Mouse (Mus musculus): Measurements from ENCODE around the gene Arntl.

DNA sequence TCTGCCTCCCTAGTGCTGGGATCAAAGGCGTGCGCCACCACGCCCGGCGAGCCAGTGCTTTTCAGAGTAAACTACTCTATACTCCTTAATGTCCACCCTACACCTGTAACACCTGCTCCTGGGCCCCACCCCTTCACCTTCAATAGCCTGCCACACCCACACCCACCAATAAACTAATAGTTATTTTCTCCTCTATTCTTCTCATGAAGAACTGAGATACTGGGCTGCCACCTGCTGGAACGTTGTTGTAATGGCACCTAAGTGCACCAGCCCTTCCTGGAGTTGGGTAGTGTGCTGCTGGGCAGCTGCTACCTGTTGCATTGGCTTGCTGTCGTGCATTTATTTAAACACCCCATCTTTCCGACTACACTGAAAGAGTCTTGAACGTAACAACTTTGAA is 61.0 kb downstream of the Arntl start:
- no peak for TF ChIP-seq CTCF (IDR thresholded peaks at IDR 0.05; ENCODE audit: control insufficient read depth, insufficient read depth, insufficient read length)
- TF ChIP-seq USF1 (IDR thresholded peaks at IDR 0.05; ENCODE audit: low read depth), result no peak
- TF ChIP-seq MYOG (IDR thresholded peaks at IDR 0.05; ENCODE audit: control insufficient read depth, extremely low read depth, insufficient read length), result no peak
- TF ChIP-seq MAX (IDR thresholded peaks at IDR 0.05), result no peak
- no peak for TF ChIP-seq FOSL1 (IDR thresholded peaks at IDR 0.05; ENCODE audit: insufficient read depth, low read length, poor library complexity, severe bottlenecking)
- no peak for TF ChIP-seq MYOD1 (IDR thresholded peaks at IDR 0.05; ENCODE audit: control insufficient read depth, insufficient read length, low read depth)

Measured in C2C12 (cell line).